Mouse (Mus musculus) embryo, embryonic 11 days (tissue): ENCODE measurements around the gene Ajm1.

Experiments used
- DNase-seq: peaks from one replicate; pipeline ENCODE4 v3.0.0-alpha.2; 2015

The Ajm1 gene

GRCm38 (mm10) chr2:25583120-25583481 is 1.5 kb upstream of the Ajm1 start:
- no peak for DNase-seq

GRCm38 (mm10) chr2:25582466-25583119 is 1.0 kb upstream of the Ajm1 start:
- peak; percentile 41 for DNase-seq

GRCm38 (mm10) chr2:25581901-25582301 is 344 bp upstream of the Ajm1 start:
- no peak for DNase-seq

- no peak for DNase-seq
These were observed 896 bp downstream of the Ajm1 start for GRCm38 (mm10) chr2:25580621-25581101.

GRCm38 (mm10) chr2:25579737-25580460 is 1.7 kb downstream of the Ajm1 start:
- peak; percentile 68 for DNase-seq

- peak; percentile 32 for DNase-seq
These were observed 2.5 kb downstream of the Ajm1 start for GRCm38 (mm10) chr2:25578796-25579736.

GRCm38 (mm10) chr2:25577951-25578795 is 3.4 kb downstream of the Ajm1 start:
- DNase-seq = peak; percentile 63

- DNase-seq = peak; percentile 23
These were observed 4.3 kb downstream of the Ajm1 start for GRCm38 (mm10) chr2:25576965-25577891.

- no peak for DNase-seq
These were observed 5.3 kb downstream of the Ajm1 start for GRCm38 (mm10) chr2:25576028-25576850.

GRCm38 (mm10) chr2:25575432-25576027 is 6.0 kb downstream of the Ajm1 start:
- peak; percentile 66 for DNase-seq

- peak; percentile 98 for DNase-seq
These were observed 6.8 kb downstream of the Ajm1 start, which contains the start of the genes Mamdc4 and Phpt1 for GRCm38 (mm10) chr2:25574579-25575431. Gene Mamdc4, minus strand, starts transcription at chr2:25574845. Gene Phpt1, minus strand, starts transcription at chr2:25575224.

- DNase-seq = no peak
These were observed 7.4 kb downstream of the Ajm1 start for GRCm38 (mm10) chr2:25574136-25574535.

GRCm38 (mm10) chr2:25573068-25573467 is 8.5 kb downstream of the Ajm1 start:
- DNase-seq = no peak

- DNase-seq = no peak
These were observed 10.3 kb downstream of the Ajm1 start for GRCm38 (mm10) chr2:25571221-25571620.

GRCm38 (mm10) chr2:25569323-25569722 is 12.2 kb downstream of the Ajm1 start:
- DNase-seq = no peak

- DNase-seq = no peak
These were observed 13.0 kb downstream of the Ajm1 start for GRCm38 (mm10) chr2:25568473-25569019.

GRCm38 (mm10) chr2:25566558-25566957 is 15.0 kb downstream of the Ajm1 start:
- no peak for DNase-seq

- DNase-seq = no peak
These were observed 15.8 kb downstream of the Ajm1 start for GRCm38 (mm10) chr2:25565741-25566140.
